Mouse (Mus musculus): ENCODE results near the gene Dhx16. TPM values are rescaled to one million over a fixed set of nuclear protein-coding genes. Genes with fewer than 3 reads are reported as not detected.

Dhx16 gene
- polyA plus RNA-seq (2015; fragmentation: Nextera tagmentation; extraction: Ambion mirVana), result 19.4 and 23.2 TPM in 2 replicates

DNA sequence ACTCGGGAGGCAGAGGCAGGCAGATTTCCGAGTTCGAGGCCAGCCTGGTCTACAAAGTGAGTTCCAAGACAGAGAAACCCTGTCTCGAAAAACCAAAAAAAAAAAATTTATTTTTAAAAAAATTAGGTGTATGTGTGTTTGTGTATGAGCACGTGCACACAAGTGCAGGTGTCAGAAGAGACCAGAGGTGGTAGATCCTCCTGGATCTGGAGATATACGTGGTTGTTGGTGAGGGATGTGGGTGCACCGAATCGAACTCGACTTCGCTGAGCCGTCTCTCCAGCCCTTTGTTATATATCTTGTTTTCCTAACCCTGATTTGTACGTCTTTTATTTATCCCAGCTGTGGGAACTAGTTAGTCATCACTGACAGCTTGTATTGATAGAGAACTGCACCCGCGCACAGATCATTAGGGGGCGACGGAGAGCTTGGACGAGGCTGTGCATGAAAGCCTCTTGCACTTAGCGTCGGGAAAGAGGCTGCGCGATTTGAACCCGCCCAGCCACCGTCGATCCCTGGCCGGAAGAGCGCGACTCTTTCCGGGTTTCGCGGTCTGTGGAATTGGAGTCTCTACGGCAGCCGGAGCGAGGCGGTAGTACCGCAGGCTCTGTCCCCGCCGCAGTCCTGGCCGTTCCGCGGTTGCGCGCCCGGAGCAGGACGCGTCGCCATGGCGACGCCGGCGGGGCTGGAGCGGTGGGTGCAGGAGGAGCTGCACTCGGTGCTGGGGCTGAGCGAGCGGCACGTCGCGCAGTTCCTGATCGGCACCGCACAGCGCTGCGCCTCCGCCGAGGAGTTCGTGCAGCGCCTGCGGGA lies at the start of gene Dhx16:
TSS of gene Dhx16 (plus strand) at position 575 of the 813 bp plus-strand sequence.

DNA sequence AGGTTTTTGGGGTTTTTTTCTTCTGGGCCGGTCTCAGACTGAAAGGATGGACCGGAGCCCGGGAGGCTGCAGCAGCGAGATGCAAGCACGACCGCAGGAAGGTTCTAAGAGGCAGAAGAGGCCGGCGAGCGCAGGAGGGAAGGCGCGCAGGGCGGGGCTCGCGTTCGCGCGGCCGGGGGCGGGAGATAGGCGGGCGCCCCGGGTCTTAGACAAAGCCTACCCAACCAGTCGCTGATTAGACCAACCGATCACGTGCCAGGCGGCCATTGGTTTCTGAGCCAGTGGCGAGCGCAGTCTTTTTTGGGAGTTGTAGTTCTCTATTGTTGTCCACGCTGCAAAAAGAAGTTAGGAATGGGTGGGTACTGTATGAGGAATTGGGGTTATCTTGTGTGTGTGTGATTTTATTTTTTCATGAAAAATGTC lies 41.5 kb upstream of the Dhx16 start, which contains the start of gene Tubb5:
TSS of gene Tubb5 (minus strand) at position 185 of the 423 bp plus-strand sequence.

DNA sequence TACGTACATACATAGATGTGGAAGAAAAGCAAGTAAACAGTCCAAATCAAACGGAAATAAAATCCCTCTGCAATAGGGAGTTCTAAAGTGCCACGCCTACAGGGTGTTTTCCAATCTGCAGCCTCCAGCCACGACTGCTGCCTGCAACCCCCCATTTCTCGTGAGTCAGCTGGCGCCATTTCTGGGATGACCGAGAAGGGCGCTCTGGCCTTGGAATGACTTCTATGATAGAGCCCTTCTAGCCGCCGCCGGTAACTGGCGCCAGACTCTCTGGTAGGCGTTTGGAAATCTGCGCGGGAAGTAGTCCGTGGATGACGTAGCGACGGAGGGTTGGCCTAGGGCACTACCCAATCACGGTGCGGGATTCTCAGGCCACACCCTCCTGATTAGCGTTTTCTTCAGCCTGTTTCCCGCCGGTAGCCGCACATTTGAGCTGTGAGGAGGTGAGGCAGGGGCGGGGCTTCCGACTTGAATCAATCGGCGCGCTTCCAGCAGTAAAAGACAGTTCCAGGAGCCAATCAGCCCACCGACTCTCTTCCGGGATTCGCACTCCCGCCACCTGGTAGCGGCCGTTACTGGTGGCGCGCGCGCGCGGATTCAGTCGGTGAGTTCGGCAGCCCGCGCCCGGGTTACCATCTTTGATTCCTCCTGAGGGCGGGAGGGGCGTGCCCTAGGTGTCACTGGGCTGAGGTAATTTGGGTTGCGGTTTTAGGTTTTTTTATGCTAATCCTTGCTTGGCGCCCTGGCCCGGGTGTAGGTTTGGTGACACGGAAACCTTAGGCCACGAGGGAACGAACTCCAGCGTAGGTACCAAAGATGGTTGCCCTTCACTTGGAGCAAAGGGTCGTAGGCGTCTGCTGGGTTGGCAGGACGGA lies 38.3 kb upstream of the Dhx16 start, which contains the start of gene Mdc1:
TSS of gene Mdc1 (plus strand) at position 440 of the 875 bp plus-strand sequence.

DNA sequence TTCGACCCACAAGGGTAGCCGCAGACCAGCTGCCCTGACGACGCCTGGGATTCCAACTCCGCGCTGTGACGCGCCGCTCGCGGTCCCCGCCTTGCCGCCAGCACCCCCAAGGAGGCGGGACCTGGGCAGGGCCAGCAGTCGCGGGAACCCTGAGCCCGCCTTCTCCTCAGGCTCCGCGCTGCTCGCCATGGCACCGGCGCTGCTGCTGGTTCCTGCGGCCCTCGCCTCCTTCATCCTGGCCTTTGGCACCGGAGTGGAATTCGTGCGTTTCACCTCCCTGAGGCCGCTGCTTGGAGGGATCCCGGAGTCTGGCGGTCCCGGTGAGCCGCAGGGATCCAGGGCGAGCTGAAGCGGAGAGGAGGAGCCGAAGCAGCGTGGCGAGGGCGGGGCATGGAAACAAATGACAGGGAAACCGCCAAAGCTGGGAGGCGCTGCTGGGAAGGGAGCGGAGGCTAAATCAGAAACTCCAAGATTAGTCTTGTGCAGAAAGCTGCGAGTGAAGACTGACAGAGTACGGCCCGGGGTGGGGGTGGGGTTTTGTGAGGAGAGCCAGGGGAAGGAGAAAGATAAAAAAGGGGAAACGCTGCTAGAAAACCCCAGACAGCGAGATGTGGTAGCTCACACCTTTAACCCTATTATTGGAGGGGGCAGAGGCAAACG lies 18.3 kb upstream of the Dhx16 start, which contains the start of gene Nrm:
TSS of gene Nrm (plus strand) at position 121 of the 660 bp plus-strand sequence.

DNA sequence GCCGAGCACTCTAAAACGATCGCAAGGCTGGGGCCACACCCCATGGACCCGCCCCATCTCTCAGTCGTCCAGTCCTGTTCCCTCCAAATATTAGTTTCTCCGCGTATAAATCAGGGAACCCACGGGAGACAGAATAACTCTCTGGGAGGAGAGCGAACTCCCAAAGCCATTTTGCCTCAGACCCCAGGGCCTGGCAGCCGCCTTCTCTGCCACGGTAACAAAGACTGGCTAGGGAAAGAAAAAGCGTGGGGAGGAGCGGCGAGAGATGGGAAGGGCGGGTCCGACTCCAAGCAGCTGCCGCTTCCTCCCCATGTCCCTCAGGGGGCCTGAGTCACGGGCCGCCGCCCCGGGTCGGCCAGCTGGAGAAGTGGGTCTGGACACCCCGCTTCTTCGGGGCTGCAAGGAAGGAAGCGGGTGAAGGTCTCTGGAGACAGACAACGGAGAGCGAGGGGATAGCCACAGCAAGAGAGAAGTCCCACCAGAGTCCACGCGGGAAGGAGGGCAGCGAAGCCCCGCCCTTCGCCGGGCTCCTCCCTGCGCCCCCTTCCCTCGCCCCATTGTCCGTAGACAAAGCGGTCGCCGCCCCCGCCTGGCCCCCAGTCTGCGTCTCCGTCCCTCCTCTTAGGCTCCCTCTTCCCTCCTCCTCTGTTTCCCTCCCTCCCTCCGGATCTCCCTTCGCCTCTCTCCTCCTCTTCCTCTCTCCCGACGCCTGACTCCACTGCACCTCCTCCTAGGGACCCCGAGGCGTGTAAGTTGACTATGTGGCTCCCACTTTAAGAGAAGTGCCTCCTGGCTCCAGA lies 13.9 kb upstream of the Dhx16 start, which contains the start of gene Ppp1r18:
TSS of gene Ppp1r18 (plus strand) at position 113 of the 800 bp plus-strand sequence.

DNA sequence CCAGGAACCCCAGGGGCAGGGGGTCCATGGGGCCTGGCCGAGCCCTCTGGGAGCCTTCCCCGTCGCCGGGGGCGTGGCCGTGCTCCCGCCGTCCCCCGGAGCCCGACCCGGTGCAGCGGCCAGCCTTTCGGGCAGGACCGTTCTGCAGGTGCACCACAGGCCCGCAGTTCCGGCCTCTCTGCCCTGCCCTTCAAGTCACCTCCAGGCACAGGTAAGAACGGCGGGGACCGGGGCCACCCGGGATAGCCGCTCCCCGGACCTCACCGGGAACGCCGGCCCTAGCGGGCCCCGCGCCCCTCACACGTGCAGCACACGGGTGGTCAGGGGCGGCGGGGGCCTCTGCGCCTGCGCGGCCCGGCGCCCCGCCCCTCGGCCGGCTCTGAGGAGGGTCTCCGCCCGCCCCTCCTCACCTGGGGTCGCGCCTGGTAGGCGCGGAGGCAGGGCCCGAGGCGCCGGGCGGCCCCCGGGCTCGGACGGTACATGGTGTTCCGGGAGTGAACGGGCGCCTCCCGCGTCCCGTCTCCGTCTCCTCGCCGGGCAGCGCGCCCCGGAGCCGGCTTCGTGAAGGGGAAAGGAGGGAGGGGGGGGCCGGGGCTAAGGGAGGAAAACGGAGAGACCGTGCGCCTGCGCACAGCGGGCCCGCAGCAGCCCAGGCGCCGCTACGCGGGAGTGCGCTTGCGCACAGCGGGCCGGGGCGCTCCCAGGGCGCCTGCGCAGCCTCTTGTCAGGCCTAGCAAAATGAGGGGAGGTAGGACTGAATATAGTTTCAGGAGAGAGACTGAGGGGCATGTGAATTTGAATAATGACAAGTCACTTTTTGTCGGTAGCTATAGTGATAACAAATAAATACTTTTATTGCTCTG lies 17.4 kb downstream of the Dhx16 start, which contains the start of gene 2310061I04Rik:
TSS of gene 2310061I04Rik (minus strand) at position 651 of the 863 bp plus-strand sequence.

DNA sequence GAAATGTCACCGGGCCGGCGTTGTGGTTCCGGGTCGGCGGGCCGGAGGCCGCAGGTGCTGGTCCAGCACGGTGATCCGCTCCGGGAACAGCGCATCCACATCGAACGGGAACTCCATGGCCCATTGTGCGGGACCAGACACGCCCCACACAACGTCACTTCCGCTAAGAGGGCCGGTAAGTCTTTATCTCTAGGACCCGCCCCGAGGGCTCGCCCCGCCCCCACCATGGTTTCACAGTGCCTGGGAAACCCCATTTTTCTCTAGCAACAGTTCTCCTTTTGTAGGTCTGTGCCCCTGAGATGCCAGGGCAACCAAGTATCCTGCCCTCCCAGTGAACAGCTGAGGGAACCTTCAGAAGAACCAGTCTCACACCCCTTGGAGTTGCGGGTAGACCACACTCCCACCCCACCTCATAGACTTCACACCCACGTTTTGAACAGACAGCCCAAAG lies 30.3 kb downstream of the Dhx16 start, which contains the start of gene Atat1:
TSS of gene Atat1 (minus strand) at position 157 of the 451 bp plus-strand sequence.

DNA sequence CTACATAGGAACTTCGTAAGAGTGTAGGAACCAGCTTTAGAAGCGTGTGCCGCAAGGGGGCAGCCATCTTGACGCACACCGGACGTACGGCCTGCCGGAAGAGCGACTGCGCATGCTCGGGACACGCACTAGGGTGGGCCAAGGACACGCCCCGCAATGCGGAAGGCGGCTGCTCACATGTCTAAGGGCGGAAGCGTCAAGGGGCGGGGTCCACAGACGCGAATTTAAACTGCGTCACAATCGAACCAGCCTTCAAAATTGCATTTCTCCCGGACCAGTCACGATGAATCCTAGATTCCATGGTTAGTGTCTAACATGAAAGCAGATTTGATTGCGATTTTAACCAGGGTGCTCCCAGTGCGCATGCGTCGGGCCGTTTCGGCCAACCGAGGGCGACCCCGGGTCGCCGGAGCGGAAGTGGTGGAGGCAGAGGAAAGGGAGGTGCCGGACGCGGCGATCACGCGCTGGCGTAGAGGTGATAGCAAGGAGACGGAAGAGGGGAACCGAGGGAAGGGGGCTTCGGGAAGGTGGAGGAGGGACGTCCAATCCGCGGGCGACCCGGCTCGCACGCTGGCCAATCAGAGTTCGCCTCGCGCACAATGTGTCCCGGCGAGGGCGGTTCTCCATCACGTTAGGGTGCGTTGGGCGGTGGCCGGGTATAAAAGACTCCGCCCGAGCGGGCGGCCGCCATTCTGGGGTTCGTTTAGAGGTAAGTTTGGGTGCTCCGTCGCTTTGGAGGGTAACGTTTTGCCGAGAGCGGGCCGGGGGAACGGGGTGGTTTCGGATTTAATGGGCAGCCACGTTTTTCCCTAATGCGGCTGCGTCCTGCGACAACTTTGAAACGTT lies 36.9 kb downstream of the Dhx16 start, which contains the start of the genes Mrps18b and Ppp1r10:
TSS of gene Mrps18b (minus strand) at position 93 of the 846 bp plus-strand sequence.
TSS of gene Ppp1r10 (plus strand) at position 138 of the 846 bp plus-strand sequence.

MicroRNAs within 50 kb of the gene (microRNA counts, 519-probe panel; counts per million panel counts)
- microRNA mmu-miR-1894-3p, result 40.5 counts per million
- microRNA mmu-miR-1894-5p, result 40.5 counts per million

Small RNA genes lying within 50 kb of the gene (microRNA-seq; reads per million reads assigned to microRNA genes)
- gene Gm28033 (not detected), gene Mir1894 (not detected)

Other genes starting within 250 kb of the Dhx16 start
- 0.08 TPM in 1 of 2 replicates, not detected in the other for gene Mucl3, start 236.1 kb upstream of the Dhx16 start, polyA plus RNA-seq (2015; fragmentation: Nextera tagmentation; extraction: Ambion mirVana)
- gene Vars2, start 212.2 kb upstream of the Dhx16 start, polyA plus RNA-seq (2015; fragmentation: Nextera tagmentation; extraction: Ambion mirVana), result 11.0 and 15.0 TPM in 2 replicates
- 23.4 and 23.8 TPM in 2 replicates for gene Gtf2h4, start 206.1 kb upstream of the Dhx16 start, polyA plus RNA-seq (2015; fragmentation: Nextera tagmentation; extraction: Ambion mirVana)
- 66.1 and 70.3 TPM in 2 replicates for gene Ddr1, start 175.2 kb upstream of the Dhx16 start, polyA plus RNA-seq (2015; fragmentation: Nextera tagmentation; extraction: Ambion mirVana)
- 24.1 and 25.1 TPM in 2 replicates for gene Ier3, start 58.1 kb upstream of the Dhx16 start, polyA plus RNA-seq (2015; fragmentation: Nextera tagmentation; extraction: Ambion mirVana)
- gene Flot1, start 56.6 kb upstream of the Dhx16 start, polyA plus RNA-seq (2015; fragmentation: Nextera tagmentation; extraction: Ambion mirVana), result 167 and 180 TPM in 2 replicates
- gene Tubb5, start 41.5 kb upstream of the Dhx16 start, polyA plus RNA-seq (2015; fragmentation: Nextera tagmentation; extraction: Ambion mirVana), result 1,086 and 1,211 TPM in 2 replicates
- 3.8 and 4.1 TPM in 2 replicates for gene Mdc1, start 38.3 kb upstream of the Dhx16 start, polyA plus RNA-seq (2015; fragmentation: Nextera tagmentation; extraction: Ambion mirVana)
- 18.0 and 21.8 TPM in 2 replicates for gene Nrm, start 18.5 kb upstream of the Dhx16 start, polyA plus RNA-seq (2015; fragmentation: Nextera tagmentation; extraction: Ambion mirVana)
- gene Ppp1r18, start 14.2 kb upstream of the Dhx16 start, polyA plus RNA-seq (2015; fragmentation: Nextera tagmentation; extraction: Ambion mirVana), result 17.5 and 17.9 TPM in 2 replicates
- 80.1 and 91.3 TPM in 2 replicates for gene 2310061I04Rik, start 17.6 kb downstream of the Dhx16 start, polyA plus RNA-seq (2015; fragmentation: Nextera tagmentation; extraction: Ambion mirVana)
- gene Atat1, start 30.3 kb downstream of the Dhx16 start, polyA plus RNA-seq (2015; fragmentation: Nextera tagmentation; extraction: Ambion mirVana), result 169 and 211 TPM in 2 replicates
- gene Mrps18b, start 36.6 kb downstream of the Dhx16 start, polyA plus RNA-seq (2015; fragmentation: Nextera tagmentation; extraction: Ambion mirVana), result 73.6 and 78.3 TPM in 2 replicates
- 22.9 and 25.5 TPM in 2 replicates for gene Ppp1r10, start 36.6 kb downstream of the Dhx16 start, polyA plus RNA-seq (2015; fragmentation: Nextera tagmentation; extraction: Ambion mirVana)
- gene Abcf1, start 89.9 kb downstream of the Dhx16 start, polyA plus RNA-seq (2015; fragmentation: Nextera tagmentation; extraction: Ambion mirVana), result 79.4 and 88.1 TPM in 2 replicates
- gene Gnl1, start 100.0 kb downstream of the Dhx16 start, polyA plus RNA-seq (2015; fragmentation: Nextera tagmentation; extraction: Ambion mirVana), result 86.7 and 86.9 TPM in 2 replicates
- 67.0 and 74.1 TPM in 2 replicates for gene Prr3, start 100.4 kb downstream of the Dhx16 start, polyA plus RNA-seq (2015; fragmentation: Nextera tagmentation; extraction: Ambion mirVana)
- 9.3 and 11.4 TPM in 2 replicates for gene H2-T24, start 140.7 kb downstream of the Dhx16 start, polyA plus RNA-seq (2015; fragmentation: Nextera tagmentation; extraction: Ambion mirVana)
- 10.9 and 11.1 TPM in 2 replicates for gene H2-T23, start 153.0 kb downstream of the Dhx16 start, polyA plus RNA-seq (2015; fragmentation: Nextera tagmentation; extraction: Ambion mirVana)
- gene H2-T22, start 162.9 kb downstream of the Dhx16 start, polyA plus RNA-seq (2015; fragmentation: Nextera tagmentation; extraction: Ambion mirVana), result 10.3 and 10.9 TPM in 2 replicates
- gene Gm6034, start 163.1 kb downstream of the Dhx16 start, polyA plus RNA-seq (2015; fragmentation: Nextera tagmentation; extraction: Ambion mirVana), result not detected in 2 replicates
- not detected in 2 replicates for gene Gm11127, start 178.6 kb downstream of the Dhx16 start, polyA plus RNA-seq (2015; fragmentation: Nextera tagmentation; extraction: Ambion mirVana)
- not detected in 2 replicates for gene Gm19684, start 241.9 kb downstream of the Dhx16 start, polyA plus RNA-seq (2015; fragmentation: Nextera tagmentation; extraction: Ambion mirVana)
- not detected in 2 replicates for gene Gm7030, start 249.6 kb downstream of the Dhx16 start, polyA plus RNA-seq (2015; fragmentation: Nextera tagmentation; extraction: Ambion mirVana)